Comparison of ENCODE assay signal across 8 mouse cellular contexts in genomic region chr17:35824402-35824801, GRCm38 (mm10). TPM values are rescaled to one million over a fixed set of nuclear protein-coding genes. Genes with fewer than 3 reads are reported as not detected.
DNase-seq lines count a peak whose midpoint lies in the region; ATAC-seq and TF ChIP-seq lines count a peak whose summit lies in the region.

No protein-coding gene starts in this region.

- ATAC-seq in hindbrain, embryonic 11.5 days (ENCODE audit: low FRiP score) = no peak
- no peak for ATAC-seq in G1E (ENCODE audit: extremely low read depth, insufficient number of reproducible peaks, low FRiP score, poor library complexity, severe bottlenecking)
- no peak for ATAC-seq in forebrain, embryonic 14.5 days
- no peak for ATAC-seq in liver, embryonic 13.5 days (ENCODE audit: low read depth)

- H3K9ac ChIP-seq in hindbrain, embryonic 11.5 days (ENCODE audit: low read depth, low read length) = no peak overlapping the region
- H3K9ac ChIP-seq in forebrain, embryonic 14.5 days (ENCODE audit: low read length) = peak overlapping the region; percentile 70; the same call in 1 of the 2 replicates
- H3K9ac ChIP-seq in liver, embryonic 13.5 days = peak overlapping the region; percentile 93

- H3K4me2 ChIP-seq in hindbrain, embryonic 11.5 days (replicated peaks; ENCODE audit: low read depth, low read length) = no peak overlapping the region; the same call in 1 of the 2 replicates
- H3K4me2 ChIP-seq in forebrain, embryonic 14.5 days (ENCODE audit: low read length) = peak overlapping the region; percentile 93
- peak overlapping the region; percentile 97 for H3K4me2 ChIP-seq in liver, embryonic 13.5 days

- no peak overlapping the region for H3K27ac ChIP-seq in hindbrain, embryonic 10.5 days
- no peak overlapping the region for H3K27ac ChIP-seq in hindbrain, embryonic 11.5 days (ENCODE audit: low read depth, low read length)
- 0 out of 2 replicates have a peak overlapping the region, but pooled peaks have one; percentile 73 for H3K27ac ChIP-seq in forebrain, embryonic 14.5 days (ENCODE audit: low read depth, low read length)
- peak overlapping the region; percentile 97 for H3K27ac ChIP-seq in liver, embryonic 13.5 days

- intact Hi-C loops in gastrocnemius, postnatal 36 days (cut with DNase I) = loop anchor here (5.0 kb wide), 1 partner anchor 363 kb away; no protein-coding TSS in a partner anchor

- no peaks in the 10 kb centered on the region for H3K9me3 ChIP-seq in hindbrain, embryonic 10.5 days
- no peaks in the 10 kb centered on the region for H3K9me3 ChIP-seq in hindbrain, embryonic 11.5 days (ENCODE audit: control insufficient read depth, low read length)
- H3K9me3 ChIP-seq in G1E (replicated peaks) = peaks cover 8% of the 10 kb centered on the region
- no peaks in the 10 kb centered on the region for H3K9me3 ChIP-seq in forebrain, embryonic 14.5 days (replicated peaks; ENCODE audit: control insufficient read depth, low read length)
- H3K9me3 ChIP-seq in liver, embryonic 13.5 days (replicated peaks) = no peaks in the 10 kb centered on the region

- H3K36me3 ChIP-seq in hindbrain, embryonic 10.5 days = peaks cover 42% of the 10 kb centered on the region
- H3K36me3 ChIP-seq in hindbrain, embryonic 11.5 days (ENCODE audit: control insufficient read depth, insufficient read depth, low read length) = no peaks in the 10 kb centered on the region
- peaks cover 58% of the 10 kb centered on the region for H3K36me3 ChIP-seq in G1E (replicated peaks)
- H3K36me3 ChIP-seq in forebrain, embryonic 14.5 days (ENCODE audit: control insufficient read depth, insufficient read depth, low read length) = peaks cover 26% of the 10 kb centered on the region
- peaks cover 42% of the 10 kb centered on the region for H3K36me3 ChIP-seq in liver, embryonic 13.5 days

- peaks cover 29% of the 10 kb centered on the region; the same call in 1 of the 2 replicates for H3K27me3 ChIP-seq in hindbrain, embryonic 10.5 days (ENCODE audit: insufficient read depth, poor library complexity, severe bottlenecking)
- H3K27me3 ChIP-seq in hindbrain, embryonic 11.5 days (ENCODE audit: control insufficient read depth, insufficient read depth, low read length) = peaks cover 10% of the 10 kb centered on the region; the same call in 1 of the 2 replicates
- H3K27me3 ChIP-seq in G1E (ENCODE audit: insufficient read depth, low read length) = no peaks in the 10 kb centered on the region
- H3K27me3 ChIP-seq in forebrain, embryonic 14.5 days (replicated peaks; ENCODE audit: control insufficient read depth, insufficient read depth, low read length) = no peaks in the 10 kb centered on the region; the same call in 1 of the 2 replicates
- no peaks in the 10 kb centered on the region for H3K27me3 ChIP-seq in liver, embryonic 13.5 days

- H3K4me3 ChIP-seq in hindbrain, embryonic 10.5 days = peak overlapping the region; percentile 77; the same call in 1 of the 2 replicates
- H3K4me3 ChIP-seq in hindbrain, embryonic 11.5 days (ENCODE audit: low read depth, low read length) = no peak overlapping the region
- peak overlapping the region; percentile 87; the same call in 1 of the 2 replicates for H3K4me3 ChIP-seq in G1E (ENCODE audit: low read depth, low read length)
- no peak overlapping the region for H3K4me3 ChIP-seq in forebrain, embryonic 14.5 days (ENCODE audit: low read depth, low read length)
- peak overlapping the region; percentile 84 for H3K4me3 ChIP-seq in liver, embryonic 13.5 days (replicated peaks)

- TF ChIP-seq CTCF in G1E (IDR thresholded peaks at IDR 0.05; ENCODE audit: low read depth, low read length) = no peak

- peaks cover 38% of the 10 kb centered on the region for H3K4me1 ChIP-seq in hindbrain, embryonic 10.5 days (replicated peaks)
- 0 out of 2 replicates have a peak, but pooled peaks cover 3% of the 10 kb centered on the region for H3K4me1 ChIP-seq in hindbrain, embryonic 11.5 days (replicated peaks; ENCODE audit: control insufficient read depth, insufficient read depth, low read length)
- H3K4me1 ChIP-seq in G1E (ENCODE audit: insufficient read depth, low read depth, low read length) = peaks cover 72% of the 10 kb centered on the region
- H3K4me1 ChIP-seq in forebrain, embryonic 14.5 days (ENCODE audit: control insufficient read depth, insufficient read depth, low read length) = peaks cover 16% of the 10 kb centered on the region
- H3K4me1 ChIP-seq in liver, embryonic 13.5 days (replicated peaks) = peaks cover 80% of the 10 kb centered on the region

- 58% methylated on average over 7 of the region's 7 CpGs for WGBS in hindbrain, embryonic 10.5 days
- WGBS in hindbrain, embryonic 11.5 days = 58% methylated on average over 7 of the region's 7 CpGs
- 72% methylated on average over 7 of the region's 7 CpGs for WGBS in forebrain, embryonic 14.5 days
- 65% methylated on average over 7 of the region's 7 CpGs for WGBS in liver, embryonic 13.5 days (ENCODE audit: insufficient replicate concordance)

- DNase-seq in hindbrain, embryonic 10.5 days (ENCODE audit: low spot score) = peak; percentile 37
- DNase-seq in hindbrain, embryonic 11.5 days (ENCODE audit: low spot score) = no peak
- DNase-seq in G1E (ENCODE audit: low spot score) = no peak
- no peak for DNase-seq in forebrain, embryonic 14.5 days (ENCODE audit: low spot score)
- peak; percentile 46 for DNase-seq in liver, embryonic 13.5 days
- DNase-seq in gastrocnemius, postnatal 36 days = no peak
- DNase-seq in right cerebral cortex, postnatal 36 days (ENCODE audit: low spot score in 2 of 2) = no peak
- no peak for DNase-seq in cerebellum, adult 8-10 months

RNA-seq across cellular contexts. Expression of gene Flot1, which starts 1.4 kb away (rescaled TPM):
- 58.4 and 63.7 TPM in 2 replicates for polyA plus RNA-seq in hindbrain, embryonic 10.5 days (2016; fragmentation: Nextera tagmentation; extraction: Ambion mirVana)
- 48.1 and 50.0 TPM in 2 replicates for polyA plus RNA-seq in hindbrain, embryonic 11.5 days (2014; fragmentation: Nextera tagmentation; extraction: Ambion mirVana)
- total RNA-seq in G1E (2014; fragmentation: Nextera tagmentation) (68.5 and 73.7 TPM in 2 replicates), G1E (2017) (93.5 and 97.6 TPM in 2 replicates)
- 65.3 and 84.9 TPM in 2 replicates for polyA plus RNA-seq in G1E (2012)
- polyA plus RNA-seq in forebrain, embryonic 14.5 days (2014; fragmentation: Nextera tagmentation; extraction: Ambion mirVana) = 68.5 and 78.2 TPM in 2 replicates
- 38.2 and 38.5 TPM in 2 replicates for polyA plus RNA-seq in liver, embryonic 13.5 days (2015; fragmentation: Nextera tagmentation; extraction: Ambion mirVana)
- 10 to 100 TPM; 44.0 to 44.1 TPM for total RNA-seq in gastrocnemius, postnatal 36 days (2021)

RNA-seq across cellular contexts. Expression of gene Ier3, which starts 2.9 kb away (rescaled TPM):
- polyA plus RNA-seq in hindbrain, embryonic 10.5 days (2016; fragmentation: Nextera tagmentation; extraction: Ambion mirVana) = 3.8 and 4.8 TPM in 2 replicates
- polyA plus RNA-seq in hindbrain, embryonic 11.5 days (2014; fragmentation: Nextera tagmentation; extraction: Ambion mirVana) = 3.6 and 4.0 TPM in 2 replicates
- total RNA-seq in G1E (2014; fragmentation: Nextera tagmentation) = 13.7 and 21.4 TPM in 2 replicates
- total RNA-seq in G1E (2017) = 49.5 and 61.2 TPM in 2 replicates
- polyA plus RNA-seq in G1E (2012) = 33.5 and 39.8 TPM in 2 replicates
- 4.6 and 5.0 TPM in 2 replicates for polyA plus RNA-seq in forebrain, embryonic 14.5 days (2014; fragmentation: Nextera tagmentation; extraction: Ambion mirVana)
- 21.6 and 23.2 TPM in 2 replicates for polyA plus RNA-seq in liver, embryonic 13.5 days (2015; fragmentation: Nextera tagmentation; extraction: Ambion mirVana)
- 1 to 10 TPM; 5.3 to 5.4 TPM for total RNA-seq in gastrocnemius, postnatal 36 days (2021)

RNA-seq across cellular contexts. Expression of gene Tubb5, which starts 13.7 kb away (rescaled TPM):
- polyA plus RNA-seq in hindbrain, embryonic 10.5 days (2016; fragmentation: Nextera tagmentation; extraction: Ambion mirVana) = 1,604 and 1,655 TPM in 2 replicates
- polyA plus RNA-seq in hindbrain, embryonic 11.5 days (2014; fragmentation: Nextera tagmentation; extraction: Ambion mirVana) = 1,599 and 1,667 TPM in 2 replicates
- 677 and 817 TPM in 2 replicates for total RNA-seq in G1E (2014; fragmentation: Nextera tagmentation)
- 849 and 1,028 TPM in 2 replicates for total RNA-seq in G1E (2017)
- 299 and 510 TPM in 2 replicates for polyA plus RNA-seq in G1E (2012)
- polyA plus RNA-seq in forebrain, embryonic 14.5 days (2014; fragmentation: Nextera tagmentation; extraction: Ambion mirVana) = 2,004 and 2,051 TPM in 2 replicates
- 520 and 547 TPM in 2 replicates for polyA plus RNA-seq in liver, embryonic 13.5 days (2015; fragmentation: Nextera tagmentation; extraction: Ambion mirVana)
- 10 to 100 TPM; 34.7 to 38.6 TPM for total RNA-seq in gastrocnemius, postnatal 36 days (2021)

RNA-seq across cellular contexts. Expression of gene Mdc1, which starts 16.9 kb away (rescaled TPM):
- polyA plus RNA-seq in hindbrain, embryonic 10.5 days (2016; fragmentation: Nextera tagmentation; extraction: Ambion mirVana) = 18.3 and 20.7 TPM in 2 replicates
- polyA plus RNA-seq in hindbrain, embryonic 11.5 days (2014; fragmentation: Nextera tagmentation; extraction: Ambion mirVana) = 16.8 and 17.3 TPM in 2 replicates
- total RNA-seq in G1E (2014; fragmentation: Nextera tagmentation) (197 and 209 TPM in 2 replicates), G1E (2017) (10.8 and 15.8 TPM in 2 replicates)
- polyA plus RNA-seq in G1E (2012) = 18.2 and 29.7 TPM in 2 replicates
- polyA plus RNA-seq in forebrain, embryonic 14.5 days (2014; fragmentation: Nextera tagmentation; extraction: Ambion mirVana) = 12.2 and 14.4 TPM in 2 replicates
- 8.0 and 8.8 TPM in 2 replicates for polyA plus RNA-seq in liver, embryonic 13.5 days (2015; fragmentation: Nextera tagmentation; extraction: Ambion mirVana)
- total RNA-seq in gastrocnemius, postnatal 36 days (2021) = 1 to 10 TPM; 2.9 to 3.5 TPM

RNA-seq across cellular contexts. Expression of gene Nrm, which starts 36.7 kb away (rescaled TPM):
- polyA plus RNA-seq in hindbrain, embryonic 10.5 days (2016; fragmentation: Nextera tagmentation; extraction: Ambion mirVana) = 70.1 and 75.9 TPM in 2 replicates
- 49.2 and 51.0 TPM in 2 replicates for polyA plus RNA-seq in hindbrain, embryonic 11.5 days (2014; fragmentation: Nextera tagmentation; extraction: Ambion mirVana)
- 39.9 and 59.9 TPM in 2 replicates for total RNA-seq in G1E (2014; fragmentation: Nextera tagmentation)
- total RNA-seq in G1E (2017) = 51.0 and 53.3 TPM in 2 replicates
- polyA plus RNA-seq in G1E (2012) = 23.4 and 33.1 TPM in 2 replicates
- polyA plus RNA-seq in forebrain, embryonic 14.5 days (2014; fragmentation: Nextera tagmentation; extraction: Ambion mirVana) = 23.9 and 29.6 TPM in 2 replicates
- 23.0 and 25.4 TPM in 2 replicates for polyA plus RNA-seq in liver, embryonic 13.5 days (2015; fragmentation: Nextera tagmentation; extraction: Ambion mirVana)
- total RNA-seq in gastrocnemius, postnatal 36 days (2021) = 1 to 10 TPM; 1.6 to 2.0 TPM

Comparison
In these comparisons a context has a peak if more than half of its experiments do, and no peak if none do; other contexts are left out.
1. DNase-seq: peak in hindbrain, embryonic 10.5 days (single experiment) and liver, embryonic 13.5 days (single experiment); none in hindbrain, embryonic 11.5 days (single experiment), G1E (single experiment), forebrain, embryonic 14.5 days (single experiment), gastrocnemius, postnatal 36 days (0 of 2), right cerebral cortex, postnatal 36 days (0 of 2) and cerebellum, adult 8-10 months (single experiment).
2. H3K4me3 ChIP-seq: peak in hindbrain, embryonic 10.5 days (single experiment), G1E (single experiment) and liver, embryonic 13.5 days (single experiment); none in hindbrain, embryonic 11.5 days (single experiment) and forebrain, embryonic 14.5 days (single experiment).
3. H3K27ac ChIP-seq: peak in forebrain, embryonic 14.5 days (single experiment) and liver, embryonic 13.5 days (single experiment); none in hindbrain, embryonic 10.5 days (single experiment) and hindbrain, embryonic 11.5 days (single experiment).